Mouse (Mus musculus) 416B (cell line): ENCODE measurements around the gene Jph2.

ENCODE experiments used
- DNase-seq: peaks from one replicate; pipeline ENCODE4 v3.0.0; 2011; ENCODE audit warnings: low read depth

Gene Jph2

DNA sequence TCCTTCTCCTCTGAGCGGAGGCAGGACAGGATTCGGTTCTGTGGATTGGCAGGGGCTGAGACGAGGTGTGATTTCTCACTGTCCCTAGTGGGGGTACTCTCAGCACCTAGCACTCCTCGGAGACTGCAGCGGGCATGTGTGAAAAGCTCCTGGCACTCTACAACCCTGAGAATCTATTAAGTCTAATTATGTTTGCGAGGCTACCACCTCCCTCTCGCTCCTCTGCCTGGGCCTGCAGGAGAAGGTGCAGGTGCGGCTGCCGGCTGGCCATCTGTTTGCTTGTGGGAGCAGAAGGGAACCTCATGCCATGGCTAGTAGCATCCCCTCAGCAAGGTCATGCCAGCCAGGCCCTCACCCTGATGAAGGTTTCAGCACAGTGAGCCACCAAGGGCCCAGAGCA lies 94.8 kb downstream of the Jph2 start:
- DNase-seq = no peak

DNA sequence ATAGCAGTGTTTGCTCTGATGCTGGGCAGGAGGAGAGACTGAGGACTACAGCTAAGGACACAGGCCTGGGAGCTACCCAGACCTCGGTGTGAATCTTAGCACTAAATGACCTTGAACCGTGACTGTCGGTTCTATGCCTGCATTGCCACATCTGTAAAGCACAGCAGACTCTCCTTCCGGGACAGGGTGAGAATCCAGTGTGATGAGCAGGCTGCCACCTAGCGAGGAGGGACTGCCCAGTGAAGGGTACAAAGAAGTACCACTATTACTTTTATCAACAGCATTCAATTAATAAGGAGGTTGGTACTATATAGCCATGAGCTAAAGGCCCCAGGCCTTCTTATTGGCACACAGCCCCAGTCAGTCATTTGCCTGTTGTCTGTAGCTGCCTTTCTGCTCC lies 96.2 kb downstream of the Jph2 start:
- DNase-seq = peak; percentile 62

DNA sequence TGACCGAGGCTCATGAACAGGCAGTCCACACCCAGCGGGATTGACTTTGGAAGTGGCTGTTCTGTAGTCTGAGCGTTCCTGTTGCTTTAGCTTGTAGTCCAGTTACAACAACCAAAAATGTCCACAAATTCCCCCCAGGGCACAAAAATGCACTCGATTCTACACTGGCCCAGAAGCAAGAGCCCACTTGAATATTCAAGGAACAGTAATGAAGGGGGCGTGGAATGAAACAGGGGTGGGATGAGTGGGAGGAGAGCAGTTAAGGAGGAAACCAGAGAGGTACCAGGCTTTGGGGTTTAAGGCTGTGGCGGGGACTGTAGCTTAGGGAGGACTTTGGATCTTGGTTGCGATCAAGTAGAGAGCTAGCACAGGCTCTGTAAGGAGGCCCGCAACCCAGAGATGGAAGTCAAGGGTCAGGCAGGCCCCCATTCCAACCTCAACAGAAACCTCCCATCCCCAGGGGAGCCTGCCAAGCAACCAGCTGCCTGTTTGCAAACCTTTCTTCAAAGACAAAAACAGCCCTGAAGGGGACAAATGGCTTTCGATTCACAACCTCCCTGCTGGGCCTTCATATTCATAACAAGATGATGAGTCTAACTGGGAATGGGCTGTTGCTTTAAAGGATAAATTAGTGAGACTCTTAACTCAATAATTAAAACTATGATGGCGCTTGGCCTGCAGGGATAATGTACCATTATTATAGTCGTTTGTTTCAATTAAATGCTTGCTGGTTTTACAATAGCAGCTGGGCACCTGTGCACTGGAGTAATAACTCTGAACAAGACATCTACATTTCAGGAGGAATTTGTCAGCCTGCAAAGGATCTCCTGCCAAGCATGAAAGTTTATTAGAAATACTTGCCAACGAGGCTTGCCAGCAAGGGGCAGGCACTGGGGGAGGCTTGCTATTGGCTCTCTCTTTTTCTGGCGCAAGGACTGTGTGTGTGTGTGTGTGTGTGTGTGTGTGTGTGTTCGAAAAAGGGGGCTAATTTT lies 97.4 kb downstream of the Jph2 start:
- no peak for DNase-seq

- DNase-seq = no peak
These were observed 100.7 kb downstream of the Jph2 start for GRCm38 (mm10) chr2:163296999-163297630.

DNA sequence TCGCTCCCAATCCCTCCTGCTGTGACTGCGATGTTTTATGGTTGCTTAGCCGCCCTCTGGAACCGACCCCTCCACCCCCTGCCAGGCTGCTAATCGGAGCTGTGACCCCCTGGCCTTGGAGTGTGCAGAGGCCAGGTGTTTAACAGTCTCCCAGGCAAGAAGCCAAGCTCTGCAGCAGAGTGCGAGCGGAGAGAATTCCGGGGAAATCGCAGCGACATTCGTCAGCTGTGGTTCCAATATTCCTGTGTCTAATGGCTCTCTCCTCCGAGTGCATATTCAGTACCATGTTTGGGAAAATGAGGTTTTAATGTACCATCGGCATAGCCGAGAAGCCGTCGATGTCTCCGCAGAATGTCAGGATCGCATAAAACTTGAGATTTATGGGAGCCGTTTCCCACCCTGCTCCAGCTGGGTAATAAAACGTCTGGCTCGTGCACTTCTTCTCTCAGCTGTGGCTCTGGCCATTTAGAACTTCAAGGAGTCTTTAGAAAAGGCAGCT lies 108.9 kb downstream of the Jph2 start:
- DNase-seq = no peak
